17 mouse cellular contexts compared by ENCODE assay signal in the genomic region with DNA sequence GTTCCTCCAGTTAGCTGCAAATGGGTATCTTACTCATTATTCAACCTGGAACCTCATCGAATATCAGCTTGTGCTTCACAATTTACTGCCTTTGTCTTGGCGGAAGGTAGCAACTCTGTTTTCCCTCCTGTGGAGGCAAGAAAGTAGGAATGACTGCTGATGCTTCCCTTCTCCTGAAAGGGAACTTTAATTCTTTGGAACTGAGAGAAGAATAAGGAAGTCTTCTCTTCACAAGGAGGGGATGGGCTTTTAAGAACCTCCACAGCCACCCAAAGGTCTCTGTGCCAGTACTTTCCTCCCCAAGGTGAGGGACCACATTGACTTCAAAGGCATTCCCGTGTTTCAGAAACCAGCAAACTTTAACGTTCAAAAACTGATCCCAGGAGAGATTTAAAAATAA. TPM values are rescaled to one million over a fixed set of nuclear protein-coding genes. Genes with fewer than 3 reads are reported as not detected.
A peak's percentile ranks its signal among the peaks of the same experiment; 100 is the strongest.
DNase-seq lines count a peak whose midpoint lies in the region; ATAC-seq lines count a peak whose summit lies in the region.
"Had no signal": no experiment of that assay in that cellular context is flagged by ENCODE, and none has a peak within 500 bp of the region (broad histone marks: within the 10 kb centered on the region; RNA-seq: fewer than 3 reads in every experiment).

No protein-coding gene starts in this region.

- no peak overlapping the region for H3K4me3 ChIP-seq in hindbrain, embryonic 10.5 days
- H3K4me3 ChIP-seq in hindbrain, embryonic 13.5 days, result no peak overlapping the region
- no peak overlapping the region for H3K4me3 ChIP-seq in midbrain, embryonic 14.5 days (replicated peaks; ENCODE audit: low read depth, low read length)
- H3K4me3 ChIP-seq in midbrain, embryonic 15.5 days, result no peak overlapping the region
- no peak overlapping the region for H3K4me3 ChIP-seq in limb, embryonic 11.5 days (ENCODE audit: low read depth, low read length)
- H3K4me3 ChIP-seq: embryonic facial prominence, embryonic 10.5 days; forebrain, embryonic 13.5 days; heart, embryonic 13.5 days had no signal

- peaks cover 95% of the 10 kb centered on the region for H3K27me3 ChIP-seq in hindbrain, embryonic 10.5 days (ENCODE audit: insufficient read depth, poor library complexity, severe bottlenecking)
- peaks cover 92% of the 10 kb centered on the region for H3K27me3 ChIP-seq in hindbrain, embryonic 13.5 days
- H3K27me3 ChIP-seq in midbrain, embryonic 14.5 days (ENCODE audit: control insufficient read depth, insufficient read depth, low read length), result peaks cover 91% of the 10 kb centered on the region
- H3K27me3 ChIP-seq in midbrain, embryonic 15.5 days (replicated peaks), result peaks cover 88% of the 10 kb centered on the region
- H3K27me3 ChIP-seq in limb, embryonic 11.5 days (ENCODE audit: control insufficient read depth, insufficient read depth, low read length), result peaks cover 84% of the 10 kb centered on the region

- H3K4me2 ChIP-seq in hindbrain, embryonic 13.5 days, result no peak overlapping the region
- no peak overlapping the region for H3K4me2 ChIP-seq in midbrain, embryonic 14.5 days (ENCODE audit: low read length)
- H3K4me2 ChIP-seq in midbrain, embryonic 15.5 days, result no peak overlapping the region
- H3K4me2 ChIP-seq in limb, embryonic 11.5 days (ENCODE audit: low read depth, severe bottlenecking), result no peak overlapping the region
- H3K4me2 ChIP-seq: forebrain, embryonic 13.5 days; heart, embryonic 13.5 days; hindbrain, embryonic 14.5 days had no signal

- peak; percentile 10 for DNase-seq in hindbrain, embryonic 10.5 days (ENCODE audit: low spot score)
- DNase-seq in midbrain, embryonic 14.5 days, result peak; percentile 20
- DNase-seq in limb, embryonic 11.5 days (ENCODE audit: low spot score), result peak; percentile 32
- no peak for DNase-seq in urinary bladder, postnatal 10 days (ENCODE audit: low spot score)
- no peak for DNase-seq in right cerebral cortex, postnatal 36 days (ENCODE audit: low spot score in 2 of 2)
- DNase-seq: adrenal gland, adult 2 months; adrenal gland, postnatal 25 days; cerebellum, adult 2 months; gastrocnemius, postnatal 36 days; heart, postnatal 36 days had no signal

- no peak overlapping the region for H3K27ac ChIP-seq in hindbrain, embryonic 10.5 days
- H3K27ac ChIP-seq in hindbrain, embryonic 13.5 days, result no peak overlapping the region
- H3K27ac ChIP-seq in midbrain, embryonic 14.5 days (replicated peaks; ENCODE audit: low read depth, low read length), result no peak overlapping the region
- H3K27ac ChIP-seq in midbrain, embryonic 15.5 days, result no peak overlapping the region
- H3K27ac ChIP-seq in limb, embryonic 11.5 days (replicated peaks; ENCODE audit: low read depth, low read length), result no peak overlapping the region
- H3K27ac ChIP-seq: embryonic facial prominence, embryonic 10.5 days; forebrain, embryonic 13.5 days; heart, embryonic 13.5 days; hindbrain, embryonic 14.5 days had no signal

- H3K9me3 ChIP-seq in hindbrain, embryonic 10.5 days, result no peaks in the 10 kb centered on the region
- no peaks in the 10 kb centered on the region for H3K9me3 ChIP-seq in hindbrain, embryonic 13.5 days
- peaks cover 6% of the 10 kb centered on the region; the same call in 1 of the 2 replicates for H3K9me3 ChIP-seq in midbrain, embryonic 14.5 days (ENCODE audit: control insufficient read depth, low read length)
- H3K9me3 ChIP-seq in midbrain, embryonic 15.5 days, result no peaks in the 10 kb centered on the region
- no peaks in the 10 kb centered on the region for H3K9me3 ChIP-seq in limb, embryonic 11.5 days (ENCODE audit: control insufficient read depth, low read length)
- H3K9me3 ChIP-seq: embryonic facial prominence, embryonic 10.5 days; forebrain, embryonic 13.5 days; heart, embryonic 13.5 days had no signal

- H3K4me1 ChIP-seq in hindbrain, embryonic 10.5 days (replicated peaks), result peaks cover 18% of the 10 kb centered on the region
- peaks cover 3% of the 10 kb centered on the region for H3K4me1 ChIP-seq in hindbrain, embryonic 13.5 days (replicated peaks)
- no peaks in the 10 kb centered on the region for H3K4me1 ChIP-seq in midbrain, embryonic 14.5 days (ENCODE audit: control insufficient read depth, insufficient read depth, low read length)
- H3K4me1 ChIP-seq in midbrain, embryonic 15.5 days, result peaks cover 6% of the 10 kb centered on the region; the same call in 1 of the 2 replicates
- H3K4me1 ChIP-seq in limb, embryonic 11.5 days (ENCODE audit: control insufficient read depth, insufficient read depth, low read length), result 0 out of 2 replicates have a peak, but pooled peaks cover 2% of the 10 kb centered on the region

- no peaks in the 10 kb centered on the region for H3K36me3 ChIP-seq in hindbrain, embryonic 10.5 days
- no peaks in the 10 kb centered on the region for H3K36me3 ChIP-seq in hindbrain, embryonic 13.5 days
- no peaks in the 10 kb centered on the region for H3K36me3 ChIP-seq in midbrain, embryonic 14.5 days (ENCODE audit: control insufficient read depth, insufficient read depth, low read length)
- H3K36me3 ChIP-seq in midbrain, embryonic 15.5 days (replicated peaks), result no peaks in the 10 kb centered on the region
- H3K36me3 ChIP-seq in limb, embryonic 11.5 days (ENCODE audit: control insufficient read depth, insufficient read depth, low read length), result no peaks in the 10 kb centered on the region
- H3K36me3 ChIP-seq: embryonic facial prominence, embryonic 10.5 days; heart, embryonic 13.5 days had no signal

- no peak overlapping the region for H3K9ac ChIP-seq in hindbrain, embryonic 13.5 days
- H3K9ac ChIP-seq in midbrain, embryonic 14.5 days (replicated peaks; ENCODE audit: low read length), result no peak overlapping the region
- no peak overlapping the region for H3K9ac ChIP-seq in midbrain, embryonic 15.5 days
- no peak overlapping the region for H3K9ac ChIP-seq in limb, embryonic 11.5 days (ENCODE audit: low read length)
- H3K9ac ChIP-seq: forebrain, embryonic 13.5 days; heart, embryonic 13.5 days; hindbrain, embryonic 14.5 days had no signal

- 4% methylated on average over 4 of the region's 4 CpGs for WGBS in hindbrain, embryonic 10.5 days
- WGBS in hindbrain, embryonic 13.5 days, result 4% methylated on average over 4 of the region's 4 CpGs
- 3% methylated on average over 4 of the region's 4 CpGs for WGBS in midbrain, embryonic 14.5 days
- 3% methylated on average over 4 of the region's 4 CpGs for WGBS in midbrain, embryonic 15.5 days
- 5% methylated on average over 4 of the region's 4 CpGs for WGBS in limb, embryonic 11.5 days

- ATAC-seq in hindbrain, embryonic 13.5 days (ENCODE audit: low FRiP score), result no peak
- no peak for ATAC-seq in midbrain, embryonic 14.5 days (ENCODE audit: low FRiP score, low TSS enrichment)
- ATAC-seq in midbrain, embryonic 15.5 days (replicated peaks), result no peak
- no peak for ATAC-seq in limb, embryonic 11.5 days (ENCODE audit: insufficient number of reproducible peaks, low FRiP score, low TSS enrichment, low read depth)

RNA-seq across cellular contexts. Expression of a gene that starts 10.1 kb away (rescaled TPM):
- polyA plus RNA-seq in hindbrain, embryonic 10.5 days (2016; fragmentation: Nextera tagmentation; extraction: Ambion mirVana), result 0.96 and 1.6 TPM in 2 replicates
- polyA plus RNA-seq in hindbrain, embryonic 13.5 days (2015; fragmentation: Nextera tagmentation; extraction: Ambion mirVana), result 0.12 TPM in 1 of 2 replicates, not detected in the other
- not detected in 2 replicates for polyA plus RNA-seq in midbrain, embryonic 14.5 days (2014; fragmentation: Nextera tagmentation; extraction: Ambion mirVana)
- polyA plus RNA-seq in midbrain, embryonic 15.5 days (2015; fragmentation: Nextera tagmentation; extraction: Ambion mirVana), result not detected in 2 replicates
- 7.4 and 7.6 TPM in 2 replicates for polyA plus RNA-seq in limb, embryonic 11.5 days (2014; fragmentation: Nextera tagmentation; extraction: Ambion mirVana)
- polyA plus RNA-seq: adrenal gland, adult 2 months; forebrain, embryonic 13.5 days; heart, postnatal 0 days; hindbrain, embryonic 14.5 days had no signal

Comparison
In these comparisons a context has a peak if more than half of its experiments do, and no peak if none do; other contexts are left out.
1. DNase-seq: peak in hindbrain, embryonic 10.5 days (single experiment), midbrain, embryonic 14.5 days (single experiment) and limb, embryonic 11.5 days (single experiment); none in urinary bladder, postnatal 10 days (single experiment) and right cerebral cortex, postnatal 36 days (0 of 2).